Mouse (Mus musculus) heart, embryonic 12.5 days (tissue): ENCODE data around the gene Ly75. TPM values are rescaled to one million over a fixed set of nuclear protein-coding genes. Genes with fewer than 3 reads are reported as not detected.

Source experiments
- ATAC-seq: fragments of 200-750 bp; cut with Nextera tagmentation; 2 replicates; pipeline ENCODE4 v1.8.0; 2017; ENCODE audit warnings: moderate TSS enrichment, moderate library complexity; ENCODE audit not compliant: insufficient number of reproducible peaks, low FRiP score
- H3K27ac ChIP-seq: fragments of 300-500 bp; sonication (generic); 2 replicates; pipeline ENCODE4 v1.5.1; 2016; ENCODE audit warnings: mild to moderate bottlenecking, moderate library complexity; ENCODE audit not compliant: poor library complexity, severe bottlenecking
- H3K27me3 ChIP-seq: fragments of 300-500 bp; sonication (generic); replicated peaks from 2 replicates; pipeline ENCODE4 v1.6.1; 2016; ENCODE audit warnings: mild to moderate bottlenecking, moderate library complexity
- H3K36me3 ChIP-seq: fragments of 300-500 bp; sonication (generic); 2 replicates; pipeline ENCODE4 v1.6.1; 2016; ENCODE audit warnings: mild to moderate bottlenecking, moderate library complexity
- H3K4me1 ChIP-seq: fragments of 300-500 bp; sonication (generic); replicated peaks from 2 replicates; pipeline ENCODE4 v1.6.1; 2016; ENCODE audit warnings: mild to moderate bottlenecking
- H3K4me2 ChIP-seq: fragments of 300-500 bp; sonication (generic); 2 replicates; pipeline ENCODE4 v1.6.1; 2016; ENCODE audit warnings: mild to moderate bottlenecking, moderate library complexity
- H3K4me3 ChIP-seq: fragments of 300-500 bp; sonication (generic); 2 replicates; pipeline ENCODE4 v1.5.1; 2016; ENCODE audit warnings: mild to moderate bottlenecking
- H3K9ac ChIP-seq: fragments of 300-500 bp; sonication (generic); 2 replicates; pipeline ENCODE4 v1.6.1; 2016; ENCODE audit warnings: mild to moderate bottlenecking, moderate library complexity
- H3K9me3 ChIP-seq: fragments of 300-500 bp; sonication (generic); replicated peaks from 2 replicates; pipeline ENCODE4 v1.6.1; 2016; ENCODE audit warnings: mild to moderate bottlenecking, moderate library complexity
- WGBS: fragments of 180-500 bp; shearing (Covaris S2); methylation state at CpG from one replicate; pipeline ENCODE4 v1.1.7; 2016; 5-methylcytosine and 5-hydroxymethylcytosine counted together
- polyA plus RNA-seq: library from polyadenylated mRNA; unstranded; fragments of >200 nt; fragmentation: Nextera tagmentation; extraction: Ambion mirVana; gene quantifications from 2 replicates; pipeline ENCODE4 v1.2.1, GENCODE M21; 2016

Ly75 gene
- polyA plus RNA-seq, 1 experiment from 2014 or later = 2.9 TPM

DNA sequence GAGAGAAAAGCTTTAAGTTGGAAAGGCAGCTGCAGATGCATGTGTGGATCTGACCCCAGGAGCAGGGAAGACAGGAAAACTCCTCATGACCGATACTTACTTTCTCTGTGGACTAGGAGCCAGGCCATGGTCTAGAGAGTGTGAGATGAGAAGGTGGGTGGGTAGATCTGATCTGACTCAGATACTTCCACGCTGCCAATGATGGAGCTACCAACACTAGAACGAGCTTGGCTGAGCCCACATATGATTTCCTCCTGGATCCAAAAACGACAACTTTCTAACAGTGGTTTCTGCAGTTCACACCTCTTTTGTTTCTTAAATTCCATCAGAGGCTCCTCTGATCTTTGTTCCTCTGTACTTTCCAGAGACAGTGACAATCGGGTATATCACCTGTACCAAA, 18.6 kb upstream of the Ly75 start:
- no peaks in the 10 kb centered on the region for H3K4me1 ChIP-seq
- WGBS = 59% methylated on average over 5 of the region's 5 CpGs
- H3K27me3 ChIP-seq = no peaks in the 10 kb centered on the region
- H3K4me3 ChIP-seq = no peak overlapping the region
- no peak for ATAC-seq
- H3K36me3 ChIP-seq = no peaks in the 10 kb centered on the region
- no peak overlapping the region for H3K9ac ChIP-seq
- H3K4me2 ChIP-seq = no peak overlapping the region
- H3K9me3 ChIP-seq = no peaks in the 10 kb centered on the region; the same call in 1 of the 2 replicates
- no peak overlapping the region for H3K27ac ChIP-seq

DNA sequence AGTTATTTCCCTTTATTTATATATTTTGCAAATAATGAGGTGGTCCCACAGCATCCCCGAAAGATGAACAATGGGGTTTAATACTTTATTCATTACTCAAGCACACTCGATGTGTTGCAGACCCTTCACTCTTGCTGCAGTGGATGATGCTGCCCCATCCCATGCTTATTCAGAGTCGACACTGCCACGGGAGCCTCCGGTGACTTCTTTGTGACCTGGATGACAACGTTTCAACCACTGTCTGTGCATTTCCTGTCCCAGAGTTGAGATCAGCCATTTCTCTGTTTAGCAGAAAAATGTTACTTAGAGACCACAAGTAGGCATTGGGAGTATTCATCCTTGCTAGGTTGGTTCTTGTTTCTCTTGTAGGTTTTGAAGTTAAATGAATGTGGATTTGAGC, 10.7 kb upstream of the Ly75 start:
- ATAC-seq = no peak
- Histone ChIP-seq H3K27ac (no peak overlapping the region), H3K4me1 (peaks cover 5% of the 10 kb centered on the region), H3K9me3 (no peaks in the 10 kb centered on the region; the same call in 1 of the 2 replicates), H3K4me3 (no peak overlapping the region), H3K4me2 (no peak overlapping the region), H3K27me3 (no peaks in the 10 kb centered on the region), H3K36me3 (no peaks in the 10 kb centered on the region), H3K9ac (no peak overlapping the region)
- 63% methylated on average over 6 of the region's 6 CpGs for WGBS

GRCm38 (mm10) chr2:60392286-60392685, 9.2 kb upstream of the Ly75 start:
- no peak for ATAC-seq
- H3K4me2 ChIP-seq = no peak overlapping the region
- WGBS = 55% methylated on average over 4 of the region's 4 CpGs
- H3K27ac ChIP-seq = no peak overlapping the region
- H3K4me3 ChIP-seq = no peak overlapping the region
- H3K9ac ChIP-seq = no peak overlapping the region
- H3K36me3 ChIP-seq = no peaks in the 10 kb centered on the region
- H3K27me3 ChIP-seq = no peaks in the 10 kb centered on the region
- H3K9me3 ChIP-seq = no peaks in the 10 kb centered on the region
- peaks cover 5% of the 10 kb centered on the region for H3K4me1 ChIP-seq

- no peak overlapping the region for H3K9ac ChIP-seq
- H3K4me1 ChIP-seq = peaks cover 11% of the 10 kb centered on the region
- no peak for ATAC-seq
- peaks cover 2% of the 10 kb centered on the region for H3K27me3 ChIP-seq
- no peak overlapping the region for H3K27ac ChIP-seq
- WGBS = 42% methylated on average over 3 of the region's 3 CpGs
- H3K9me3 ChIP-seq = no peaks in the 10 kb centered on the region
- H3K36me3 ChIP-seq = no peaks in the 10 kb centered on the region
- H3K4me3 ChIP-seq = no peak overlapping the region
- H3K4me2 ChIP-seq = no peak overlapping the region
Observed at GRCm38 (mm10) chr2:60387363-60387762, 4.3 kb upstream of the Ly75 start.

DNA sequence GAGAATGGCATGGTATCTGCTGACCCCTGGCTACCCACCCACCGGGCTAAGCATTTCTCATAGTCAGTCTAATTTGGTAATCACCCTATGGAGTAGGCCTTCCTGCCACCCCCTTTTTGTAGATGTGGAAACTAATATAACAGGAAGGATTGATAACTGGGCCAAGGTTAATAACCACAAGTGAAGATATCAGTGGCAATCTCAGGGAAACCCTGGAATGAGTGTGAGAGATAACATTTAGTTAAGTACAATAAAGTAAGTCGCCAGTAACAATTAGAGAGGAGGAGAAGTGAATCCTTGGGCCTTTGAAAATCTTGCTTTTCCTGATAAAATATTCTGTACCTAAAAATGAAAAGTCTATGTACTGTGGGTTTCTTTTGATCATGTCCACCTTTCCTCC, 3.7 kb upstream of the Ly75 start:
- ATAC-seq = no peak
- Histone ChIP-seq H3K27me3 (peaks cover 6% of the 10 kb centered on the region), H3K9ac (no peak overlapping the region), H3K4me3 (no peak overlapping the region), H3K4me1 (peaks cover 13% of the 10 kb centered on the region), H3K9me3 (no peaks in the 10 kb centered on the region), H3K27ac (no peak overlapping the region), H3K36me3 (no peaks in the 10 kb centered on the region), H3K4me2 (no peak overlapping the region)
- 63% methylated on average over 2 of the region's 2 CpGs for WGBS

- Histone ChIP-seq H3K27ac (no peak overlapping the region), H3K27me3 (peaks cover 6% of the 10 kb centered on the region), H3K4me3 (no peak overlapping the region), H3K9ac (no peak overlapping the region), H3K9me3 (no peaks in the 10 kb centered on the region), H3K4me2 (no peak overlapping the region), H3K4me1 (peaks cover 8% of the 10 kb centered on the region; the same call in 1 of the 2 replicates), H3K36me3 (no peaks in the 10 kb centered on the region)
- no peak for ATAC-seq
Observed at GRCm38 (mm10) chr2:60384763-60385085, 1.6 kb upstream of the Ly75 start.

DNA sequence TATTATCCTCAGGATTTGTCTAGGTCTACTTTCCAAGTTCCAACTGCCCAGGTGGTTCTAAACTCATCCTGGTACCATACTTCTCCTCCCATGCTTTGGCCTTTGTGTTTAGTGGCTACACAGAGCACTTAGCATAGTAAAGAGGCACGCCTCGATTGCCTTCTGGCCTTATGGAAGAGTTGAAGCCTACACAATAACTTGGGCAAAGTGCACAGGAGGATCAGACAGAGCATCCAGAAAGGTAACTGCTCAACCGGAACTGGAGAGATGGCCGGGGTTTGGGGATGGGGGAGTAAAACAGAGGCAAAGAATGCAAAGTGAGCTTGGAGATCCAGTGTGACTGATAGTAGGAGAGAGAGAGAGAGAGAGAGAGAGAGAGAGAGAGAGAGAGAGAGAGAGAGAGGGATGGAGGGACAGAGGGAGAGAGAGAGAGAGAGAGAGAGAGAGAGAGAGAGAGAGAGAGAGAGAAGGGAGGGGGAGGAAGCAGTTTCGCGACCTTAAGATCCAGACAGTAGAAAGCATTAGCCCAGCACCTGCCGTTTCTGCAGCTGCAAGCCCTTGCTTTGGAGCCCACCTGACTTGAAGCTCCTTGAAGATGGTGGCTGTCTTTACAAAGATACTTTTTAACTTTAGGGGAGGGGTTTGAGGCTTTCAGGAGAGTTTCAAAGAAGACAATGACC, 1.1 kb upstream of the Ly75 start:
- ATAC-seq = no peak
- no peak overlapping the region for H3K27ac ChIP-seq
- H3K36me3 ChIP-seq = no peaks in the 10 kb centered on the region
- no peak overlapping the region for H3K4me2 ChIP-seq
- no peaks in the 10 kb centered on the region for H3K9me3 ChIP-seq
- peaks cover 6% of the 10 kb centered on the region for H3K27me3 ChIP-seq
- no peak overlapping the region for H3K4me3 ChIP-seq
- peaks cover 8% of the 10 kb centered on the region; the same call in 1 of the 2 replicates for H3K4me1 ChIP-seq
- no peak overlapping the region for H3K9ac ChIP-seq
- WGBS = 45% methylated on average over 7 of the region's 7 CpGs

- H3K4me1 ChIP-seq = peaks cover 8% of the 10 kb centered on the region; the same call in 1 of the 2 replicates
- peaks cover 6% of the 10 kb centered on the region for H3K27me3 ChIP-seq
- H3K27ac ChIP-seq = no peak overlapping the region
- no peak for ATAC-seq
- no peaks in the 10 kb centered on the region for H3K9me3 ChIP-seq
- H3K36me3 ChIP-seq = no peaks in the 10 kb centered on the region
- H3K4me2 ChIP-seq = peak overlapping the region; percentile 83
- H3K9ac ChIP-seq = no peak overlapping the region
- H3K4me3 ChIP-seq = peak overlapping the region; percentile 60
- 66% methylated on average over 3 of the region's 3 CpGs for WGBS
Observed at GRCm38 (mm10) chr2:60382346-60382745, 757 bp downstream of the Ly75 start.

DNA sequence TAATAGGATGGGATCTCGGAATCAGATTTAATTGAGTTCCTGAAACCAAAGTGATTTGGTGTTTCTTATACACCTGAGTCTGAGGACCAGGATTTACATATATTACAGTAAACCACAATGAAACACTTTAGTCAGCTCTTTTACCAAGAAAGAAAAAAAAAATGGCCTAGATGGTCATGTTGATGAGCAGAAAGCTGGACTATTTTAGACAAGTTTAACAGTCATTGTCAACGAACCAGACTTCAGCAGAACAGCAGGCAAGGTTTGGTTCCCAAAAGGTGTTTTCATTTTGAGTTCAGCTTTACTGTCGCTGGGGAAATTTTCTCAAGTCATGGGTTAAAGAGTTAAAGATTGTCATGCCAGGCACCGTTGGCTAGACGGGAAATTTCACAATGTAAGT, 5.8 kb downstream of the Ly75 start:
- Histone ChIP-seq H3K4me3 (no peak overlapping the region), H3K4me1 (peaks cover 2% of the 10 kb centered on the region; the same call in 1 of the 2 replicates), H3K36me3 (no peaks in the 10 kb centered on the region), H3K27me3 (peaks cover 3% of the 10 kb centered on the region), H3K27ac (no peak overlapping the region), H3K9ac (no peak overlapping the region), H3K9me3 (no peaks in the 10 kb centered on the region), H3K4me2 (no peak overlapping the region)
- WGBS = 78% methylated on average over 5 of the region's 5 CpGs
- no peak for ATAC-seq

DNA sequence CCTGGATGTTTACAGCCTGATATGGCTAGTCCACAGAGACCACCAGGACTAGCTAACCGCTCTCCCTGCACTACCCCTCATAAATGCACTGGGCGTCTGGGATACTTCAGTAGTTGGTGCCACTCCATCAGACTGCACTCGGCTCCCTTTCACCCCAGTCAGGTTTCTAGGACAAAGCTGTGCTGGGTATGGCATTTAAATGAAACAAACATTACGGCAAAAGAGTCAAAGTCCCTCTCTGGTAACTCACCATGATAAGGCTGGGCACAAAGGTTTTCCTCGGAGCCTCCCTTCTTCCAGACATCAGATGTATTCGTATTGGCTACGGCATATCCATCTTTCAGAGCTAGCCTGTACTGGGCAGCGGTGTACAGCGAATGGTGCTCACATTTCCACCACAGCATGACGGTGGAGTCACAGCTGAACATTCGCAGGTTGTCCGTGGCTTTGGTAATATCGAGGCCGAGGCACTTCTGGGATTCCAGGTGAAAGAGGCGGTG, 7.4 kb downstream of the Ly75 start:
- Histone ChIP-seq H3K9ac (no peak overlapping the region), H3K9me3 (no peaks in the 10 kb centered on the region), H3K4me1 (no peaks in the 10 kb centered on the region), H3K27ac (no peak overlapping the region), H3K36me3 (no peaks in the 10 kb centered on the region), H3K27me3 (no peaks in the 10 kb centered on the region), H3K4me2 (no peak overlapping the region), H3K4me3 (no peak overlapping the region)
- WGBS = 91% methylated on average over 15 of the region's 15 CpGs
- no peak for ATAC-seq

DNA sequence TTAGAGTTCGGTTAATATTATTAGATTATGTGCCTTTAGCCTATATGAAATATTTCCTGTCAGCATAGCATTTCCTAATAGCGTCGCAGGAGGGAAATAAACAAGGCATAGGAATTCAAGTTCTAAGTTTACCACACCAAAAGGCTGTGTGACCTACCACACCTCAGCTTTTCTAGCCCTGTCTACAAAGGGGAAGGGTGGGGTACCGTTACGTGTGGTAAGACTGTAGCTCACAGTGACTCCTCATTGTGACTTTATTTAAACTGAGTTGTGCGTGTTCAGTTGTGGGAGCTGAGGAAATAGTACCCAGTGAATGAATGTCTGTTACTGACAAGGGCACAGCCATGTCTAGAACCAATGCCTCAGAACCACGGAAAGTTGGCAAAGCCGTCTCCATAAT, 8.0 kb downstream of the Ly75 start:
- WGBS = 89% methylated on average over 8 of the region's 8 CpGs
- Histone ChIP-seq H3K4me2 (no peak overlapping the region), H3K27me3 (no peaks in the 10 kb centered on the region), H3K4me3 (no peak overlapping the region), H3K27ac (no peak overlapping the region), H3K36me3 (no peaks in the 10 kb centered on the region), H3K4me1 (no peaks in the 10 kb centered on the region), H3K9ac (no peak overlapping the region), H3K9me3 (no peaks in the 10 kb centered on the region)
- no peak for ATAC-seq

DNA sequence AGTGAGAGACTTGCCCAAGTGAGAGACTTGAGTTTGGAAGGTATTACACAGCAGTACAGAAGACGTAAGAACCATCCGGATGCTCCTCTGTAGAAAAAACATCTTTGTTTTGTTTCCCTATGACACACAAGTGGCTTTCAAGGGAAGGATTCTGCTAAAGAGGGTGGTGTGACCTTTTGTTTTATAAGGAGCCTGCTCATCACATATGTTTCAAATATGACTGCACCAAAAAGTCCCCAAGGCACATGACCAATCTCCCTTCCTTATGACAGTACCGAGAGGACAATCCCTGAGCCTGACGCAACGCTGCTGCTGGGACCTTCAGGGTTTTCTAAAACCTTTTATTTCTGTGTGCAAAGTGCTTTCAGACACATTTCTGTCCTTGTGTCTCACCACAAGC, 12.9 kb downstream of the Ly75 start:
- WGBS = 93% methylated on average over 5 of the region's 5 CpGs
- Histone ChIP-seq H3K36me3 (no peaks in the 10 kb centered on the region), H3K4me2 (no peak overlapping the region), H3K27ac (no peak overlapping the region), H3K9ac (no peak overlapping the region), H3K4me1 (peaks cover 7% of the 10 kb centered on the region), H3K9me3 (no peaks in the 10 kb centered on the region), H3K27me3 (no peaks in the 10 kb centered on the region), H3K4me3 (no peak overlapping the region)
- no peak for ATAC-seq
